Mouse (Mus musculus) heart, adult 2 months (tissue): Measurements from ENCODE around the gene Fbxw5.

Experiments
- CTCF ChIP-seq: fragments of 200-600 bp; IDR thresholded peaks from 2 replicates; pipeline ENCODE4 v1.8.1; 2022; ENCODE audit warnings: antibody characterized with exemption, mild to moderate bottlenecking, moderate library complexity
- EP300 ChIP-seq: fragments of 200-500 bp; IDR thresholded peaks from 2 replicates; pipeline ENCODE4 v1.6.1; 2011; ENCODE audit warnings: low read depth, low read length, control low read depth; ENCODE audit not compliant: insufficient read depth

- no peak for TF ChIP-seq CTCF
- TF ChIP-seq EP300, result no peak
Measured at GRCm38 (mm10) chr2:25500576-25501405, at the start of gene Fbxw5.
